Mouse (Mus musculus): Measurements from ENCODE around the gene Abraxas2.

Abraxas2 gene

GRCm38 (mm10) chr7:132859042-132859958, at the start of gene Abraxas2:
Abraxas2 (plus strand) TSS chr7:132859225.
- peak; percentile 73 to 85 for DNase-seq (ENCODE audit: low read depth in 1 of 2, low spot score in 2 of 2)

GRCm38 (mm10) chr7:132809721-132810120, 49.3 kb upstream of the Abraxas2 start:
- no peak for DNase-seq (ENCODE audit: low read depth in 1 of 2, low spot score in 2 of 2)

GRCm38 (mm10) chr7:132810368-132810767, 48.7 kb upstream of the Abraxas2 start:
- DNase-seq (ENCODE audit: low read depth in 1 of 2, low spot score in 2 of 2) = no peak

- DNase-seq (ENCODE audit: low read depth in 1 of 2, low spot score in 2 of 2) = peak; percentile 66 to 74
Measured at GRCm38 (mm10) chr7:132810879-132811278, 48.1 kb upstream of the Abraxas2 start.

- no peak for DNase-seq (ENCODE audit: low read depth in 1 of 2, low spot score in 2 of 2)
Measured at GRCm38 (mm10) chr7:132811716-132812618, 47.1 kb upstream of the Abraxas2 start.

- peak in 1 of 2 experiments; percentile 28 for DNase-seq (ENCODE audit: low read depth in 1 of 2, low spot score in 2 of 2)
Measured at GRCm38 (mm10) chr7:132812619-132813415, 46.2 kb upstream of the Abraxas2 start.

GRCm38 (mm10) chr7:132813416-132814088, 45.5 kb upstream of the Abraxas2 start, which contains the start of gene Fam53b:
Fam53b (minus strand) TSS chr7:132813886.
- peak in 1 of 2 experiments; percentile 46 for DNase-seq (ENCODE audit: low read depth in 1 of 2, low spot score in 2 of 2)

- no peak for DNase-seq (ENCODE audit: low read depth in 1 of 2, low spot score in 2 of 2)
Measured at GRCm38 (mm10) chr7:132814089-132814450, 45.0 kb upstream of the Abraxas2 start.

- no peak for DNase-seq (ENCODE audit: low read depth in 1 of 2, low spot score in 2 of 2)
Measured at GRCm38 (mm10) chr7:132815081-132815480, 43.9 kb upstream of the Abraxas2 start.

- DNase-seq (ENCODE audit: low read depth in 1 of 2, low spot score in 2 of 2) = no peak
Measured at GRCm38 (mm10) chr7:132816528-132816927, 42.5 kb upstream of the Abraxas2 start.

GRCm38 (mm10) chr7:132817056-132817455, 42.0 kb upstream of the Abraxas2 start:
- no peak for DNase-seq (ENCODE audit: low read depth in 1 of 2, low spot score in 2 of 2)

- DNase-seq (ENCODE audit: low read depth in 1 of 2, low spot score in 2 of 2) = no peak
Measured at GRCm38 (mm10) chr7:132820692-132821091, 38.3 kb upstream of the Abraxas2 start.

GRCm38 (mm10) chr7:132823832-132824231, 35.2 kb upstream of the Abraxas2 start:
- DNase-seq (ENCODE audit: low read depth in 1 of 2, low spot score in 2 of 2) = no peak

GRCm38 (mm10) chr7:132824346-132825022, 34.5 kb upstream of the Abraxas2 start:
- no peak for DNase-seq (ENCODE audit: low read depth in 1 of 2, low spot score in 2 of 2)

GRCm38 (mm10) chr7:132830955-132831354, 28.1 kb upstream of the Abraxas2 start:
- no peak for DNase-seq (ENCODE audit: low read depth in 1 of 2, low spot score in 2 of 2)

GRCm38 (mm10) chr7:132841287-132841686, 17.7 kb upstream of the Abraxas2 start:
- no peak for DNase-seq (ENCODE audit: low read depth in 1 of 2, low spot score in 2 of 2)

- DNase-seq (ENCODE audit: low read depth in 1 of 2, low spot score in 2 of 2) = no peak
Measured at GRCm38 (mm10) chr7:132842455-132842854, 16.6 kb upstream of the Abraxas2 start.

GRCm38 (mm10) chr7:132843152-132843551, 15.9 kb upstream of the Abraxas2 start:
- no peak for DNase-seq (ENCODE audit: low read depth in 1 of 2, low spot score in 2 of 2)

- peak; percentile 56 to 71 for DNase-seq (ENCODE audit: low read depth in 1 of 2, low spot score in 2 of 2)
Measured at GRCm38 (mm10) chr7:132852173-132852844, 6.7 kb upstream of the Abraxas2 start, which contains the start of gene Eef1akmt2. Eef1akmt2 (minus strand) TSS chr7:132852673.
